Mouse (Mus musculus) MEL (cell line): ENCODE measurements around the gene Olfr97.

ENCODE experiments used
- CTCF ChIP-seq, 3 experiments: IDR thresholded peaks in 2 of 3; conservative IDR thresholded peaks in 1 of 3; 2 replicates each; pipeline ENCODE4 v1.5.1; 2011 to 2012; ENCODE audit warnings: low read length in 3 of 3, low read depth in 2 of 3, mild to moderate bottlenecking in 2 of 3, improper control_type of control experiment in 1 of 3, inconsistent platforms in 1 of 3, mixed read lengths in 1 of 3, moderate library complexity in 1 of 3; ENCODE audit not compliant: control insufficient read depth in 1 of 3, insufficient read depth in 1 of 3, poor library complexity in 1 of 3, severe bottlenecking in 1 of 3
- E2F4 ChIP-seq: IDR thresholded peaks from 2 replicates; pipeline ENCODE4 v1.6.1; 2011; ENCODE audit warnings: low read depth, low read length, improper control_type of control experiment, borderline replicate concordance
- HCFC1 ChIP-seq: IDR thresholded peaks from 2 replicates; pipeline ENCODE4 v1.6.1; 2012; ENCODE audit warnings: low read depth, mild to moderate bottlenecking, inconsistent platforms, low read length, improper control_type of control experiment, moderate library complexity
- KAT2A ChIP-seq: conservative IDR thresholded peaks from 2 replicates; pipeline ENCODE4 v1.6.1; 2012; ENCODE audit warnings: low read depth, low read length, improper control_type of control experiment, inconsistent platforms
- MYC ChIP-seq: IDR thresholded peaks from 2 replicates; pipeline ENCODE4 v1.6.1; 2011; ENCODE audit warnings: low read depth, mild to moderate bottlenecking, low read length, improper control_type of control experiment, moderate library complexity
- NRF1 ChIP-seq: IDR thresholded peaks from 2 replicates; pipeline ENCODE4 v1.6.1; 2014; ENCODE audit warnings: low read depth, mild to moderate bottlenecking, inconsistent platforms, low read length, improper control_type of control experiment, moderate library complexity; ENCODE audit not compliant: poor library complexity, insufficient read depth, severe bottlenecking
- POLR2A ChIP-seq, 2 experiments: IDR thresholded peaks; 2 replicates each; pipeline ENCODE4 v1.6.1; 2011 to 2012; ENCODE audit warnings: low read length in 2 of 2, mild to moderate bottlenecking in 2 of 2, control low read depth in 1 of 2, improper control_type of control experiment in 1 of 2, low read depth in 1 of 2, moderate library complexity in 1 of 2; ENCODE audit not compliant: control insufficient read depth in 1 of 2, insufficient read depth in 1 of 2, poor library complexity in 1 of 2
- RCOR1 ChIP-seq: IDR thresholded peaks from 2 replicates; pipeline ENCODE4 v1.6.1; 2012; ENCODE audit warnings: low read depth, mild to moderate bottlenecking, inconsistent platforms, low read length, improper control_type of control experiment
- USF1 ChIP-seq: IDR thresholded peaks from 2 replicates; pipeline ENCODE4 v1.6.1; 2014; ENCODE audit warnings: low read depth, mild to moderate bottlenecking, inconsistent platforms, low read length, improper control_type of control experiment, moderate library complexity
- ZKSCAN1 ChIP-seq: IDR thresholded peaks from 2 replicates; pipeline ENCODE4 v1.6.1; 2012; ENCODE audit warnings: low read depth, mild to moderate bottlenecking, inconsistent platforms, low read length, improper control_type of control experiment, moderate library complexity

GRCm38 (mm10) chr17:37218486-37218885, 18.6 kb downstream of the Olfr97 start:
- no peak for TF ChIP-seq ZKSCAN1
- no peak for TF ChIP-seq MYC
- TF ChIP-seq RCOR1: no peak
- no peak for TF ChIP-seq USF1
- TF ChIP-seq CTCF (IDR thresholded peaks at IDR 0.05 in 2 of 3, conservative IDR thresholded peaks at IDR 0.05 in 1 of 3; ENCODE audit: control insufficient read depth in 1 of 3, insufficient read depth in 1 of 3, low read depth in 2 of 3, low read length in 3 of 3, poor library complexity in 1 of 3, severe bottlenecking in 1 of 3): no peak
- no peak for TF ChIP-seq POLR2A (IDR thresholded peaks at IDR 0.05; ENCODE audit: control insufficient read depth in 1 of 2, insufficient read depth in 1 of 2, low read depth in 1 of 2, low read length in 2 of 2, poor library complexity in 1 of 2)
- no peak for TF ChIP-seq NRF1
- TF ChIP-seq HCFC1: no peak
- no peak for TF ChIP-seq E2F4
- no peak for TF ChIP-seq KAT2A
